In genomic region chr9:64810822-64811537, GRCm38 (mm10) we compare ENCODE assay signal across 1 mouse cellular context.
A peak's percentile ranks its signal among the peaks of the same experiment; 100 is the strongest.
TF ChIP-seq lines count a peak whose summit lies in the region.

Dennd4a (plus strand) TSS chr9:64811340.

TF ChIP-seq in CH12.LX, 34 proteins besides CTCF, POLR2A, EP300 and RAD21 (continued from another document):
- TF ChIP-seq UBTF (IDR thresholded peaks at IDR 0.05; ENCODE audit: low read depth, low read length) (peak; percentile 40; the same call in 1 of the 2 replicates), MAFK (IDR thresholded peaks at IDR 0.05; ENCODE audit: insufficient replicate concordance, low read length) (0 out of 2 replicates have a peak, but pooled peaks have one; percentile 3), TCF12 (IDR thresholded peaks at IDR 0.05; ENCODE audit: low read depth, low read length) (peak; percentile 78), SMC3 (IDR thresholded peaks at IDR 0.05; ENCODE audit: low read depth, low read length) (no peak)
